Mouse (Mus musculus): ENCODE data around the gene Dusp8.
"Not testable (repeated sequence)": the region's sequence is repeated elsewhere in the genome, so short reads cannot be mapped to it uniquely, and the experiment has no call there.

- not testable (repeated sequence) for TF ChIP-seq TAL1, GATA1 (IDR thresholded peaks at IDR 0.05; ENCODE audit: low read length)
Observed at GRCm38 (mm10) chr7:142135934-142136333, 40.3 kb upstream of the Dusp8 start, which contains the start of gene Gm39115.
